Mouse (Mus musculus) lung, adult 2 months (tissue): ENCODE results near the gene Cotl1. TPM values are rescaled to one million over a fixed set of nuclear protein-coding genes. Genes with fewer than 3 reads are reported as not detected.

ENCODE experiments used
- DNase-seq: peaks from one replicate; pipeline ENCODE4 v3.0.0; 2022
- H3K4me1 ChIP-seq: fragments of 200-500 bp; 2 replicates; pipeline ENCODE4 v1.6.1; 2011; ENCODE audit warnings: low read length; ENCODE audit not compliant: control insufficient read depth, insufficient read depth
- H3K4me3 ChIP-seq: fragments of 200-500 bp; replicated peaks from 2 replicates; pipeline ENCODE3; 2011; ENCODE audit warnings: low read depth, mild to moderate bottlenecking, control low read depth, low read length; ENCODE audit errors: extremely low read depth
- CTCF ChIP-seq: fragments of 200-500 bp; IDR thresholded peaks from 2 replicates; pipeline ENCODE4 v1.5.1; 2011; ENCODE audit warnings: mild to moderate bottlenecking, low read length, control low read depth; ENCODE audit not compliant: insufficient read depth
- POLR2A ChIP-seq: fragments of 200-500 bp; IDR thresholded peaks from 2 replicates; pipeline ENCODE4 v1.6.1; 2011; ENCODE audit warnings: low read depth, mild to moderate bottlenecking, control low read depth, low read length, borderline replicate concordance; ENCODE audit errors: extremely low read depth
- WGBS: fragments of 180-500 bp; shearing (Covaris S2); methylation state at CpG from one replicate; pipeline ENCODE4 v1.1.7; 2018; 5-methylcytosine and 5-hydroxymethylcytosine counted together
- polyA plus RNA-seq: library from polyadenylated mRNA; depleted of rRNA; stranded (reverse); fragments of >200 nt; gene quantifications from 2 replicates; pipeline ENCODE4 v1.2.3, GENCODE M21; 2012

The Cotl1 gene
- polyA plus RNA-seq, 1 experiment = 180 TPM

GRCm38 (mm10) chr8:119832101-119832617, 8.2 kb downstream of the Cotl1 start:
- DNase-seq = no peak
- TF ChIP-seq CTCF = no peak
- Histone ChIP-seq H3K4me3 (no peak overlapping the region), H3K4me1 (peaks cover 2% of the 10 kb centered on the region; the same call in 1 of the 2 replicates)
- 38% methylated on average over 7 of the region's 7 CpGs for WGBS

GRCm38 (mm10) chr8:119831336-119831995, 8.9 kb downstream of the Cotl1 start:
- no peak for TF ChIP-seq POLR2A
- no peak for TF ChIP-seq CTCF
- Histone ChIP-seq H3K4me3 (no peak overlapping the region), H3K4me1 (peaks cover 2% of the 10 kb centered on the region; the same call in 1 of the 2 replicates)
- WGBS = 24% methylated on average over 20 of the region's 20 CpGs
- DNase-seq = peak; percentile 72

GRCm38 (mm10) chr8:119830589-119830988, 9.8 kb downstream of the Cotl1 start:
- TF ChIP-seq POLR2A = no peak
- TF ChIP-seq CTCF = no peak
- Histone ChIP-seq H3K4me3 (no peak overlapping the region), H3K4me1 (peaks cover 2% of the 10 kb centered on the region; the same call in 1 of the 2 replicates)
- DNase-seq = no peak
- WGBS = 61% methylated on average over 7 of the region's 7 CpGs

- 82% methylated on average over 16 of the region's 16 CpGs for WGBS
- no peak for DNase-seq
These were observed 10.3 kb downstream of the Cotl1 start for GRCm38 (mm10) chr8:119829870-119830580.

GRCm38 (mm10) chr8:119829420-119829819, 10.9 kb downstream of the Cotl1 start:
- DNase-seq = no peak
- no peak for TF ChIP-seq POLR2A
- no peak for TF ChIP-seq CTCF
- 88% methylated on average over 13 of the region's 13 CpGs for WGBS
- Histone ChIP-seq H3K4me1 (peaks cover 2% of the 10 kb centered on the region; the same call in 1 of the 2 replicates), H3K4me3 (no peak overlapping the region)

More at GRCm38 (mm10) chr8:119829870-119830580, 10.3 kb downstream of the Cotl1 start:
- no peak for TF ChIP-seq POLR2A
- peaks cover 2% of the 10 kb centered on the region; the same call in 1 of the 2 replicates for H3K4me1 ChIP-seq
- H3K4me3 ChIP-seq = no peak overlapping the region

GRCm38 (mm10) chr8:119829015-119829414, 11.3 kb downstream of the Cotl1 start:
- H3K4me1 ChIP-seq = peaks cover 5% of the 10 kb centered on the region
- 88% methylated on average over 10 of the region's 10 CpGs for WGBS
- no peak overlapping the region for H3K4me3 ChIP-seq
- DNase-seq = no peak
- TF ChIP-seq CTCF (no peak), POLR2A (no peak)

GRCm38 (mm10) chr8:119827721-119828153, 12.6 kb downstream of the Cotl1 start:
- Histone ChIP-seq H3K4me1 (peaks cover 5% of the 10 kb centered on the region), H3K4me3 (no peak overlapping the region)
- 32% methylated on average over 4 of the region's 4 CpGs for WGBS
- no peak for TF ChIP-seq POLR2A
- no peak for TF ChIP-seq CTCF
- no peak for DNase-seq

- DNase-seq = no peak
- Histone ChIP-seq H3K4me3 (no peak overlapping the region), H3K4me1 (peaks cover 5% of the 10 kb centered on the region)
- WGBS = 67% methylated on average over 5 of the region's 5 CpGs
- no peak for TF ChIP-seq POLR2A
- TF ChIP-seq CTCF = no peak
These were observed 13.4 kb downstream of the Cotl1 start for GRCm38 (mm10) chr8:119826982-119827381.

- DNase-seq = no peak
- Histone ChIP-seq H3K4me3 (no peak overlapping the region), H3K4me1 (peaks cover 5% of the 10 kb centered on the region)
- no peak for TF ChIP-seq POLR2A
- TF ChIP-seq CTCF = no peak
- WGBS = 58% methylated on average over 19 of the region's 19 CpGs
These were observed 14.2 kb downstream of the Cotl1 start for GRCm38 (mm10) chr8:119825950-119826730.
